Mouse (Mus musculus) right cerebral cortex, adult 2 months (tissue): ENCODE results near the gene Cox16.
"Not testable (repeated sequence)": the region's sequence is repeated elsewhere in the genome, so short reads cannot be mapped to it uniquely, and the experiment has no call there.

Experiments
- DNase-seq, 2 experiments: peaks; one replicate each; pipeline ENCODE4 v3.0.0; 2021 to 2022; ENCODE audit warnings: low spot score in 2 of 2

The Cox16 gene

DNA sequence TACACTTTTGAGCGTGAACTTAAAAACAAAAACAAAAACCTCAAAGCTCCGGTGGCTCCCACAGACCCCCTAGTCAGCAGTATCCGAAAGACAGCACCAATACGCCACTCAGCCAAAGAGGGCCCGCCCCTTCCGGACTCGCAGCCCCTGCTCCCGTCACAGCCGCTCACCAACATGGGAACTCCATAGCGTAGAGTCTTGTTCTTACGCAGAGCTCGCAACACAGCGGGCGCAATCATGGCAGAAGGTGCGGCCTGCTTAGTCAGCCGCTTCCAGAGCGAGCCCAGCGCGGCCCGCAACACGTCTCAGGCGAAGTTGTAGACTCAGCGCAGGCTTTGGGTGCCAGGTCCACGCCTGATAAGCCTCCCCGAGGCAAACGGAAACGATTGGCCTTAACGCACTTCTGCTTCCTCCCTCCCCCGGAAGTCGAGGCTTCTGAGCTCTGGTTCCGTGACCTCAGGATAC lies at the start of gene Cox16:
Cox16 (minus strand) TSS at position 401 of the 465 bp plus-strand sequence.
- DNase-seq, result peak; percentile 85 to 95

DNA sequence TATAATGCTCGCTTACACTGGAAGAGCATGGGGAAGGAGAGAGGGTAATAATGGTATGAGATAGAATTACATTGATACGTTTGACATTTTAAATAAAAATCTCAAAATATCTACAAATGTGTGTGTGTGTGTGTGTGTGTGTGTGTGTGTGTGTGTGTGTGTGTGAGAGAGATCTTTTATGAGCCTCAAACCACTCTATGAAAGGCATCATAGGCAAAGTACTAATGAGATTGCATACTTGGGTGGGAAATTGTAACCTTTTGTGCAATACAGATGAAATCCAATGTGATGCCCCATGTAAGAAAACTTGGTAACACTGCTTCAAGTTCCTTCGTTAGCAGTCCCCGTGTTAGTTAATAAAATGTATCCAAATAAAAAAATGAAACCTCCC lies 48.1 kb upstream of the Cox16 start:
- DNase-seq, result no peak

DNA sequence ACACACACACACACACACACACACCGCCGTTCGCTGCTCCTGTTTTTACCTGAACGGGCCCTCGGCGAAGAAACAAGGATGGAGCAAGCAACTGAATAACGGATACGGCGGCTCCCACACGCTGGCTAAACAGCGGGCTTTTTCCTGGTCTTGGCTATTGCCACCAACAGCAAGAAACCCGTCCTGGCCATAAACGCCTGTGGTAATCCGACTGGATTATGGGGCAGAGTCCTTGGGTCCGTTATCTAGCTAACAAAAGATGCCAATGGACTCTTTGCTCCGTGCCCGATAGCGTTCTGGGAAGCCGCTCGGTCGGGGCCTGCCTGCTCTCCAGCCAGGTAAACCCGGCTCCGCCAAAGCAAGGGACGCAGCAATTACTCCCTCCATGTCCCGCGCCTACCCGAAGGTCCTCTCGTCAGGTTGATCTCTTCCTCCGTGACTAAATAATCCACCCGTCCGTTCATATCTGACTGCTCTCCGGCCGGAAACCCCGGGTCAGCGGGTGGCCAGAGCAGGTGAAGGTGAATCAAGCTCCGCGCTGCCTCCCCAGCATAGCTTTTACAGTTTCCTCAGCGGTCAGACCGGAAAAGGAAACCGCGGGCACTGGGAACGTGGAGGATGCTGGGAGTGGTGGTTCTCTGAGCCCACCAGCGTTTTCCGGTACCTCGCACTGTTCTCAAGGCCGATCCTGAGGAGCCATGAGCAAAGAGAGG lies 47.5 kb upstream of the Cox16 start, which contains the start of the genes Gm20498 and Synj2bp:
Gm20498 (minus strand) TSS at position 590 of the 713 bp plus-strand sequence.
Synj2bp (minus strand) TSS at position 596 of the 713 bp plus-strand sequence.
- peak; percentile 88 to 93 for DNase-seq

DNA sequence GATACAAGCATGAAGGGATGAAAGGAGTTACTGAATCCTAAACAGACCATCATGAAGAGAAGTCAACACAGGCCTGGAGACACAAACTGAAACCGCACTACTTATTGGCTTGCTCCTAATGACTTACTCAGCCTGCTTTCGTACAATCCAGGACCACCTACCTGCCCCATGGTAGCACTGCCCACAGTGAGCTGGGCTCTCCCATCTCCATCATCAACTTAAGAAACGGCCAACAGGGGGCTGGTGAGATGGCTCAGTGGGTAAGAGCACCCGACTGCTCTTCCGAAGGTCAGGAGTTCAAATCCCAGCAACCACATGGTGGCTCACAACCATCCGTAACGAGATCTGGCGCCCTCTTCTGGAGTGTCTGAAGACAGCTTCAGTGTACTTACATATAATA lies 45.7 kb upstream of the Cox16 start:
- DNase-seq, result not testable (repeated sequence)

DNA sequence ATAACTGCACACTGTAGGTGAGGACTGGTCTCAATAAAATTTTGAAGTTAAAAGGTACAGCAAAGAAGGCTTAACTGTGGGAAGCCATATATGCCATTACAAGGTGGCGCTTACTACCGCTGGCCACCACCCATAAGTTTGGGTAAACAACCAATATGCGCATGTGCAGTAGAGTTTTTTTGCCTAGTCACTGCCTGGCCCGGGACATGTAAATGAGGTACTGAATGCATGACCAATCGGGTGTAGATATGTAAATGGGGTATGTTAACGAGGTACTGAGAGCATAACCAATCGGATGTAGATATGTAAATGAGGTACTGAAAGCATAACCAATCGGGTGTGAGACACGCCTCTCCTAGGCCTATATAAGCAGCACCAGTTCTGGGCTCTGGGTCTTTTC lies 12.0 kb upstream of the Cox16 start:
- not testable (repeated sequence) for DNase-seq

DNA sequence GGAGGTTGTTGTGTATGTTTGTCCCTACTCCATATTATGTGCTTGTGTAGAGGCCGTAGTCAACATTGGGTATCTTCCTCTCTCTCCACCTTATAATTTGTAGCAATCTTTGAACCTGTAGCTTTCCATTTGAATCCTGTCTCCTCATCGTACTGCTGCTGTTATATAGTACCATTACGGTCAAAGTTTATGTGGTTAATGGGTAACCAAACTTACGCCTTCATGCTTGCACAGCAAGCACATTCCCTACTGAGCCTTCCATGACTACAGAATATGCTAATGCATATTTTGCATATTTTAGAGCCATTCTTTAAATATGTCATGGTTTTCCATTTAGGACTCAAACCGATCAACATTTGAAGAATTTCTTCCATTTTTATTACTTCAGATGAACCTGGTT lies 5.6 kb upstream of the Cox16 start:
- no peak for DNase-seq

DNA sequence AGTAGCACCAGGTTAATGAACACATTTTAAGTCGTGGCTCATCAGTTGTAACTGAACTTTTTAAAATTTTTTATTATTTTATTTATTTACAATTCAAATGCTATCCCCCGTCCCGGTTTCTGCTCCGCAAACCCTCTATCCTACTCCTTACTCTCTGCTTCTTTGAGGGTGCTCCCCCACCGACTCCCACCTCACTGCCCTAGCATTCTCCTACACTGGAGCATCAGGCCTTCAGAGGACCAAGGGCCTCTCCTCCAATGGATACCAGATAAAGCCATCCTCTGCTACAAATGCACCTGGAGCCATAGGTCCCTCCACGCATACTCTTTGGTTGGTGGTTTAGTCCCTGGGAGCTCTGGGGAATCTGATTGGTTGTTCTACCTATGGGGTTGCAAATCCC lies 384 bp upstream of the Cox16 start:
- peak in 1 of 2 experiments; percentile 15 for DNase-seq

DNA sequence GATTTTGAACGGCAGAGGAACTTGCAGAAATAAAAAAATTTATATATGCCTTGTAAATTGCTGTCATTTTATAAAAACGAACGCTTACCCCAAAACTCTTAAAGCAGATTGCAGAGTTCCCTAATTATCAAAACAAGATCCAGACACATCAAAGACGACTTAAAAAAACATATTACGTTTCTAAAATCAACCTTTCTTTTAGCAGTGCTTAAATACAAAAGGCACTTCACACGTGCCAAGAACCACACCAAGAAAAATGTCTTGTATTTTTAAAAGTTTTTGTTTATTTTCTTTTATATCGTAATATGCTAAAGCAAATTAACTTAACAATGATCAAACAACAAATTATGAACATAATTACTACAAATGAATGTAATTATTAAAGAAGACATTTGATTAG lies 715 bp downstream of the Cox16 start:
- no peak for DNase-seq

DNA sequence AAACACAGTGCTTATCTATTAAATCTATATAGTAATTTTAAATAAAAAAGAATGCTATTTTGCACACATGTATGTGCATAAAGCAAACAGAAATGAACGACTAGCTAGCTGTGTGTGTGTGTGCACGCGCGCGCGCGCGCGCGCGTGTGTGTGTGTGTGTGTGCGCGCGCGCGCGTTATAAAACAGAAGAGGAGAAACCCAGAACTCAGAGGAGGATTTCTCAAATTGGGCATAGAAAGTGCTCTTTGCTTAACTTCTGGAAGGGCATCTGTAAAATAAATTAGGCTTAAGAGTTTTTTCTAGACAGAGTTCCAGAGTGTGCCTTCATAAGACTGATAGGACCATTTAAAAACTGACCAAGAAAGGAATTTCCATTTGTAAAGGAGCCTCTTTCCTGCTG lies 1.3 kb downstream of the Cox16 start:
- no peak for DNase-seq

DNA sequence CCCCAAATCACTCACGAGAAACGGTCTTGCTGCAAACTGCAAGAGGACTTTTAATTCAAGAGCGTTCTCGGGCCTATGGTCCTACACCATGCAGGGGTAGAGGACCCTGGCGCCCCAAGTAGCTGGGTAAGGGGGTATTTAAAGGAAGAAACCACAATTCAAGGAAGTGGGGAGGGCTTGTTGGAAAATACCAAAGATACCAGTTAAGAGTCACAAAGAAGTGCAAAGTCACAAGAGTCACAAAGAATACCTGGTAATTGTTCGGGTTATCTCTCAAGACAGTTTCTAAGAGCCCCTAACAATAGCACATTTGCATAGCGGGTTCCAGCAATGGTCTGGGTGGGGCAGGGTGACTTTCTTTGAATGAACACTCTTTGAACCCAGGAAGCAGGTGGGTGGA lies 25.9 kb downstream of the Cox16 start:
- DNase-seq, result not testable (repeated sequence)

DNA sequence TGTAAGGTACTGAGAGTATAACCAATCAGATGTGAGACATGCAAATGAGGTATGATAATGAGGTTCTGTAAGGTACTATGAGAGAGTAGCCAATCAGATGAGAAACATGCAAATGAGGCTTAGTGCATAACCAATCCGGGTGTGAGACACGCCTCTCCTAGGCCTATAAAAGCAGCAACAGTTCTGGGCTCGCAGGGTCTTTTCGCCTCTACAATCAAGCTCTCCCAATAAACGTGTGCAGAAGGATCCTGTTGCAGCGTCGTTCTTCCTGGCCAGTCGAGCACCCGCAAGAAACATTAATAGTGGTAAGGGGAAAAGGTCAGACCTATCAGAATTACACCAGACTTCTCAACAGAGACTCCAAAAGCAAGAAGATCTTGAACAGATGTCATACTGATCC lies 45.9 kb downstream of the Cox16 start:
- DNase-seq, result not testable (repeated sequence)

DNA sequence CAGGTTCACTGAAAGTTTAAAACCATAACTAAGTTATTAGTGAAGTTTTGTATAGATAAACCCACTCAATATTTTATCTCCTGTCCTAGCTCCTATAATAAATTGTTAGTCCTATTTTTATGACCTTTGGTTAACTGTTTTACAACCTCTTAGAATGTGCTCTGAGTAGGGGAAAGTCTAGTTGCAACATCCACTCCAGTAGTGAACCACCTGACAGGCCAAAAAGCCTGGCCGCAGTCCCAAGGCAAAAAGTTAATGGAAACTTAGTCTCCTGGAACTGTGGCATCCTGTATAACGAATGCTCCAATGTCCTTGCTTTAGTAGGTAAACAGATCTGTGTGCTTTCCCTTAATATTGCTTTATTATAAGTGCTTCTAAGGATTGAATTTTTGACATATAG lies 50.1 kb downstream of the Cox16 start:
- not testable (repeated sequence) for DNase-seq

DNA sequence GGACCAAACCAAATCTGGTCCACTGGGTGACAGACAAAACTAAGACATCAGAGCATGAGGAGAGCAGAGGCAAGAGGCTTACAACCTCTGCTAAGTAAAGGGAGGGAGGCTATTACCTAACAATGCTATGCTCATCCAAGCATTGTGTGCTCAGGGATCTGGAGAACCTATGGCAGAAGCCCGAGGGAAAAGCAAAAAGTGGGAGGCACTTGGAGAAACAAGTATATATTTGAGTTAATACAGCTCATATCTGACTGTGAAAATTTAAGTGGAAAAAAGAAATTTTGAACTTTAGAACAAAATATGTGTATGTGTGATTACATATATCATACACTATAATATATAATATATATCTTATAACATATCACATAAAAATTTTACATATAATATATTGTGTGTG lies 63.1 kb downstream of the Cox16 start, which contains the start of gene Adam4:
Adam4 (minus strand) TSS at position 101 of the 400 bp plus-strand sequence.
- DNase-seq, result no peak

DNA sequence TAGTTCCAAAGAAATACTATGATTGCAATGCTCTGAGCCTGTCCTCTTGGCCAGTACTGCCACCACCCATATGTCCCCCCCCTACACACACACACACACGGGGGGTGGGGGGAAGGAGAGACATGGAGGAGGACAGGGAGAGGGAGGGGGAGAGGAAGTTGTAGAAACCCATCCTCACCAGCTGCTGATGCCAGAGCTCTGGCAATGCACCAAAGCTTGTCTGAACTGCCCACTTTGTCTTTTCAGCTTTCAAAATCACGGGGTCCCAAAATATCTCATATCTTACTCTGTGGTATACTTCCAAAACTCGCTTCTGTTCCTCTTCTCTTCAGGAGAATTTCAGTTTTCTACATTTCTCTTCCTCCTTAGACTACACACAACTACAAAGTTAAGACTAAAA lies 71.7 kb downstream of the Cox16 start:
- DNase-seq, result no peak

DNA sequence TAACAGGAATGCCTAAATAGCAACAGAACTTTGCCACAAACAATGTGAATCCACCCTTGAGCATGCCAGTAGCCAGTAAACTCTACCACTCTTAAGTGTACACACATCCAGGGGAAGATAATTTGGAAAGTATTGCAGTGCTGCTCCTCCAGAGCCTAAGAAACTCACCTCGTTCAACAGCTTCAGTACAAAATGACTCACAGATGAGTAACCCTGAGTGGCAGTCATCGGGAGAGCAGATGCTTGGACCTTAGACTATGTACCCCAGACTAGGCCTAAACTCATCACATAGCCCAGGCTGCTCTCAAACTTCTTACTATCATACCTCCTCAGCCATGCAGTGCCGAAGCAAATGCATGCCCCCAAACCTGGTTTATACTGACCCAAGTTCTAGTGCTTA lies 76.0 kb downstream of the Cox16 start:
- no peak for DNase-seq

DNA sequence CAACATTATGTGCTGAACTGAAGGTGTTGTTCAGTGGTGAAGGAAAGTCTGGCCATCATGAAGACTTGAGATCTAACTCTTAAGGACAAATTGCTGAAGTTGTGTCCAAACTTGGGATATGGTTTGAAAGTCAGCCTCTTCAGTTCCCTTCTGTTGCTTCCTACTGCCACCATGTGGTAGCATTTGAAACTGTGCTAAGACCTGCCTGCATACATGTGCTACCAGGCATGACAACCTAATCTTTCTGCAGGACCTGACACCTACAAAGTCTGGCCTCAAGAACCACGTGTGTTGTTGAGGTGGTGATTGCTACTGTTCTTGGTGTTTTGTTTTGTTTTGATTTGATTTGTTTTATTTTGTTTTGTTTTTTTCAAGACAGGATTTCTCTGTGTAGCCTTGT lies 82.7 kb downstream of the Cox16 start:
- DNase-seq, result peak; percentile 83 to 87

DNA sequence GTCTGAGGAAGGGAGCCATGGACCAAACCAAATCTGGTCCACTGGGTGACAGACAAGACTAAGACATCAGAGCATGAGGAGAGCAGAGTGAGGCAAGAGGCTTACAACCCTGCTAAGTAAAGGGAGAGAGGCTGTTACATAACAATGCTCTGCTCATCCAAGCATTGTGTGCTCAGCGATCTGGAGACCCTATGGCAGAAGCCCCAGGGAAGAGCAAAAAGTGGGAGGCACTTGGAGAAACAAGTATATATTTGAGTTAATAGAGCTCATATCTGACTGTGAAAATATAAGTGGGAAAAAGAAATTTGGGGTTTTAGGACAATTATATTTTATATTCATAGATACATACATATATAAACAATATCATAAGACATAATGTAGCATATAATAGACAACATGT lies 105.6 kb downstream of the Cox16 start, which contains the start of gene Gm4787:
Gm4787 (minus strand) TSS at position 101 of the 400 bp plus-strand sequence.
- DNase-seq, result not testable (repeated sequence)

DNA sequence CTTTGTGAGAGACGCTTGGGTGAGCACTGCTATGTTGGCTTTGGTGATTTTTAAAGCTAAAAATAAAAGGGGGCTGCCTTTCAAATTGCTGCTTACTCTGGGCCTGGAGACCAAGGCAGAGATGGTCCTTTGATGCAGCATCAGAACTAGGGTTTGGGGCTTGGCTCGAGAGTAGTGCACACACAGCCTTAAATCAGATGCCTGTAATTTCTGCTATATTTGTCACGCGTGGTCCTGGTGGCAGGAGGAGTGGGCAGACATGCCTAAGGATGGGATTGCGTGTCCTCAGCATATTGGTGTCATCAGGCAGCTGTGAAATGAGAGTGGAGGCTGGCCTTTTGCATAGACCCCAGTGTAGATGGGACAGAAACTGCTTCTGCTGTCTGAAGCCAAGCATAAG lies 151.1 kb downstream of the Cox16 start:
- no peak for DNase-seq

DNA sequence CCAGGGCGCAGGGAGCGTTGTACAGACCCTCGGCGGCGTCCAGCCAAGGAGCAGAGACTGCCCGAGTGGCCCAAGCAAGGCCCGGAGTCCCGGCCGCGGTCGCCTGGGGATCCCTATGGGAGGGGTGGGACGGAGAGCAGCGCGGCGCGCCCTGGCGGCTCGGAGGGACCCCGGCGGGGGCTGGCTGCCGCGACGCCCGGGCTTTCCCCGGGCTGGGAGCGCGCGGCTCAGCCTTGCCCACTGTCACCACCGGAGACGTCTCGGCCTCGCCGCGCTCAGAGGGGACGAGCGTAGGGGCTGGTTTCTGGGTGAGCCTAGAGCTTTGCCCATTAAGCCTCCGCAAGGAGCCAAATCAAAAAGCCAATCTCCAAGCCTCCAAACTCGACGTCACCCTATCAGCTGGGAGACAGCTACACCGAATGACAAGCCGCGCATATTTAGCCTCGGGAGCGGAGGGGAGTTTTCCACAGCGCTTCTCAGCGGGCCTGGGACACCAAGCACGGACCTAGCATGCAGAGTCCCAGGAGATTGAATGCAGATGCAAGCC lies 152.0 kb downstream of the Cox16 start, which contains the start of gene Slc8a3:
Slc8a3 (minus strand) TSS at position 306 of the 547 bp plus-strand sequence.
- peak; percentile 66 for DNase-seq

DNA sequence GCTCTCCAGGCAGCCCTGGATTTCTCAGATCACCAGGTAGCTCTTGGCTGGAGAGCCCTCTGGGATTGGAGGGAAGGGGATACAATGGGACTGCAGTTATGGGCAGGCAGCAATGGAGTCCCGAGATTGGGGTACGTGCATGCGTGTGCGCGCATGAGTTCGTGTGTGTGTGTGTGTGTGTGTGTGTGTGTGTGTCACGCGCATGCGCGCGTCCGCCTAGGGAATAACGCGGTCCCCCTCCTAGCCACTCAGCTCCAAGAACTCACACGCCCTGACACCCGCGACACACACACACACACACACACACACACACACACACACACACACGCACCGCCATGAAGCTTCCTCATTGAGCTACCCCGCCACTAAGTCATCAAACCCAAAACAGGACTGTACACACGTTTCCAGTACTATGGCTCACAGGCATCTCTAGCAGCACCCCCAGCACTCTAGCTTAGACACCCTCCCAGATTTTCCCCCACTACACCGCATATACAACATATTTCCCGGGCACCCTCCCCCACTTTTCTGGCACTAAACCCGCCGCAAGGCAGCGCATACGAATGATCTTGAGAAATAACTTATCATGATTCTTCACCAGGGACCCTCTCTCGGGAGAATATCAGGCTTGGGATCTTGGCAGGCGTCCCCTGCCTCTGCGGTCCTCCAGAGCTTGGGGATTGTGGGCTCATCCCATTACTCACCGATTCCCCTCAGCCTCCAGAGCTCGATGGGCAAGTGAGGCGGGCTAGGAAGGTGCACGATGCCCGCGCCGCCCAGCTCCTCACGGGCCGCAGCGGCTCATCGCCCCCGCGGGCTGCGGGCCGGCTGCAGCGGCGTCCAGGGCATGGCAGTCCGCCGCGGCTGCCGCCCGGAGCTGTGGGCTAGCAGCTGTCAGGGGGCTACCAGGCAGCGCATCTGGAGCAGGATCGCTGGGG lies 152.7 kb downstream of the Cox16 start:
- DNase-seq, result peak; percentile 70 to 71

DNA sequence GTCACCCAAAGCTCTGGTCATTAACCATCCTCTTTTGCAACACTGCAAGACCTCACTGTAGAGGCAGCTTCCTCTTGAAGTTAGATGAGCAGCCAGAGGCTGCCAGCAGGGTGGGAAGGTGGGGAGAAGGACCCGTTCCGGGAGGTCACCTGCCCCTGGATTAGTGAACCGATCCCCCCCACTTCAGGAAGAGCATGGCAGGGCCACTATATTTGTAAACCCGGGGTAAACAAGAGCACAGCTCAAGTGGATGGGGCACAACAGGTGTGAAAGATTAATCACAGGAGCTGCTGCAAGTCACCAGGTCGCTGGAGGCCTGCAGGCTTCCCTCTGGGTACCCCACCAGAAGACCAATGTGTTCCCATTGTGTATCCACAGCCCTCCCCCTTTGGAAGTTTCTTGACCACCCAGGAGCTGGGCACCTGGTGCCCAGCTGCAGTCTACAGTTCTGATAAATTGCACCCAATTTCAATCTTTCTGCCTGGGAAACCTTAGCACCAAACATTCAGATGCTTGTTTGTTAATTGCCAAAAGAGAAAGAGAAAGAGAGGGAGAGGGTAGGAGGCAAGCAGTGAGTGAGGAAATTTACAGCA lies 153.8 kb downstream of the Cox16 start:
- DNase-seq, result no peak

DNA sequence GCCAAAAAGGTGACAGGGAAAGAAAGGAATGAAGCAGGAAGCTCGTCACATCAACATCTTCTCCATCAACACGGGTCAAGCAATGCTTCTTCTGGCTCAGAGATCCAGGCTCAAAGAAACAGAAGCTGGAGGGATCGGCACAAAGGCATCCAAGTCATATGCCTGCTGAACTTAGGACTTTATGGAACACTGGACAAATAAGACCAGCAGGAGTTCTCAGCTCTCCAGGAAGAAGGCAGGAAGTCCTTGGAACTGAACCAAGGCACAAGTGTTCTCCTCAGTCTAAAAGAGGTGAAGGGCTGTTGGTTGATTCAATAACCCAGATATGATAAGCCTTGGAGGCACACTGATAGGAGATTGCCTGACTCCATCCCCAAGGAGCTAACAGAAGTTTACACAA lies 159.9 kb downstream of the Cox16 start:
- no peak for DNase-seq
